Mouse (Mus musculus) limb, embryonic 14.5 days (tissue): ENCODE measurements around the gene Trim8. TPM values are rescaled to one million over a fixed set of nuclear protein-coding genes. Genes with fewer than 3 reads are reported as not detected.

Source experiments
- ATAC-seq: fragments of 200-750 bp; cut with Nextera tagmentation; 2 replicates; pipeline ENCODE4 v1.8.0; 2017; ENCODE audit warnings: low read depth, moderate number of reproducible peaks, moderate TSS enrichment; ENCODE audit not compliant: low FRiP score
- DNase-seq: peaks from one replicate; pipeline ENCODE4 v3.0.0-alpha.2; 2015; ENCODE audit warnings: low spot score
- H3K27ac ChIP-seq: fragments of 300-500 bp; sonication (generic); replicated peaks from 2 replicates; pipeline ENCODE4 v1.5.1; 2014; ENCODE audit warnings: low read depth, mild to moderate bottlenecking, low read length, moderate library complexity, mixed read lengths
- H3K27me3 ChIP-seq: fragments of 300-500 bp; sonication (generic); 2 replicates; pipeline ENCODE4 v1.6.1; 2014; ENCODE audit warnings: low read length, mixed read lengths; ENCODE audit not compliant: control insufficient read depth, insufficient read depth
- H3K36me3 ChIP-seq: fragments of 300-500 bp; sonication (generic); 2 replicates; pipeline ENCODE4 v1.6.1; 2014; ENCODE audit warnings: mild to moderate bottlenecking, low read length, moderate library complexity, mixed read lengths; ENCODE audit not compliant: control insufficient read depth, insufficient read depth
- H3K4me1 ChIP-seq: fragments of 300-500 bp; sonication (generic); 2 replicates; pipeline ENCODE4 v1.6.1; 2014; ENCODE audit warnings: antibody characterized with exemption, low read length, mixed read lengths; ENCODE audit not compliant: control insufficient read depth, insufficient read depth
- H3K4me2 ChIP-seq: fragments of 300-500 bp; sonication (generic); replicated peaks from 2 replicates; pipeline ENCODE4 v1.6.1; 2014; ENCODE audit warnings: low read depth, mild to moderate bottlenecking, low read length, moderate library complexity; ENCODE audit not compliant: severe bottlenecking
- H3K4me3 ChIP-seq: fragments of 300-500 bp; sonication (generic); replicated peaks from 2 replicates; pipeline ENCODE4 v1.5.1; 2014; ENCODE audit warnings: low read length
- H3K9ac ChIP-seq: fragments of 300-500 bp; sonication (generic); 2 replicates; pipeline ENCODE4 v1.6.1; 2014; ENCODE audit warnings: mild to moderate bottlenecking, low read depth, low read length, moderate library complexity; ENCODE audit not compliant: severe bottlenecking
- H3K9me3 ChIP-seq: fragments of 300-500 bp; sonication (generic); 2 replicates; pipeline ENCODE4 v1.6.1; 2016; ENCODE audit warnings: low read length; ENCODE audit not compliant: control insufficient read depth
- POLR2A ChIP-seq: fragments of 200-500 bp; IDR thresholded peaks from 2 replicates; pipeline ENCODE4 v1.8.0; 2012; ENCODE audit warnings: inconsistent platforms, mild to moderate bottlenecking, moderate library complexity, borderline replicate concordance; ENCODE audit not compliant: insufficient read depth, insufficient read length; ENCODE audit errors: extremely low read depth
- WGBS: fragments of 180-500 bp; shearing (Covaris S2); extraction: QIAGEN DNeasy Blood & Tissue Kit; methylation state at CpG from one replicate; pipeline ENCODE4 v1.1.7; 2014; 5-methylcytosine and 5-hydroxymethylcytosine counted together
- polyA plus RNA-seq, 2 experiments: library from polyadenylated mRNA; depleted of rRNA in 1 of 2; stranded (reverse) in 1 of 2; unstranded in 1 of 2; fragments of >200 nt; fragmentation: Nextera tagmentation in 1 of 2; extraction: Ambion mirVana in 1 of 2; gene quantifications; 2 replicates each; pipeline versions ENCODE4 v1.2.1 to v1.2.3; 2012 to 2014

Gene Trim8
- polyA plus RNA-seq, 2 experiments = 21.5 to 22.7 TPM

- no peak for TF ChIP-seq POLR2A
- no peak for DNase-seq
- Histone ChIP-seq H3K9ac (no peak overlapping the region), H3K27ac (no peak overlapping the region), H3K27me3 (no peaks in the 10 kb centered on the region), H3K4me2 (no peak overlapping the region), H3K4me3 (no peak overlapping the region), H3K36me3 (peaks cover 2% of the 10 kb centered on the region; the same call in 1 of the 2 replicates), H3K9me3 (no peaks in the 10 kb centered on the region), H3K4me1 (peaks cover 62% of the 10 kb centered on the region)
- no peak for ATAC-seq
These were observed 20.2 kb downstream of the Trim8 start for GRCm38 (mm10) chr19:46521698-46522097.

- Histone ChIP-seq H3K27me3 (no peaks in the 10 kb centered on the region), H3K9ac (no peak overlapping the region), H3K4me2 (no peak overlapping the region), H3K4me1 (peaks cover 62% of the 10 kb centered on the region), H3K9me3 (no peaks in the 10 kb centered on the region), H3K27ac (no peak overlapping the region), H3K36me3 (no peaks in the 10 kb centered on the region), H3K4me3 (no peak overlapping the region)
- ATAC-seq (no peak), DNase-seq (peak; percentile 36)
- WGBS = 37% methylated on average over 15 of the region's 15 CpGs
- TF ChIP-seq POLR2A = no peak
These were observed 21.0 kb downstream of the Trim8 start for GRCm38 (mm10) chr19:46522433-46523044.

- Histone ChIP-seq H3K4me1 (peaks cover 61% of the 10 kb centered on the region), H3K4me3 (no peak overlapping the region)
These were observed 21.6 kb downstream of the Trim8 start for GRCm38 (mm10) chr19:46523131-46523479.

GRCm38 (mm10) chr19:46523480-46524151, 22.1 kb downstream of the Trim8 start:
- 0 out of 2 replicates have a peak overlapping the region, but pooled peaks have one; percentile 55 for H3K27ac ChIP-seq
- WGBS = 4% methylated on average over 20 of the region's 20 CpGs
- no peak for TF ChIP-seq POLR2A
- H3K4me1 ChIP-seq = peaks cover 61% of the 10 kb centered on the region
- DNase-seq = peak; percentile 84
- peak overlapping the region; percentile 39 for H3K4me2 ChIP-seq
- peak overlapping the region; percentile 4 for H3K4me3 ChIP-seq
- ATAC-seq = peak; percentile 84
- no peaks in the 10 kb centered on the region for H3K36me3 ChIP-seq
- H3K9me3 ChIP-seq = no peaks in the 10 kb centered on the region
- 0 out of 2 replicates have a peak overlapping the region, but pooled peaks have one; percentile 3 for H3K9ac ChIP-seq
- no peaks in the 10 kb centered on the region for H3K27me3 ChIP-seq

More at GRCm38 (mm10) chr19:46523131-46523479, 21.6 kb downstream of the Trim8 start:
- ATAC-seq (no peak), DNase-seq (no peak)
- H3K36me3 ChIP-seq = no peaks in the 10 kb centered on the region
- no peaks in the 10 kb centered on the region for H3K9me3 ChIP-seq
- H3K9ac ChIP-seq = no peak overlapping the region
- peak overlapping the region; percentile 39 for H3K4me2 ChIP-seq
- 0 out of 2 replicates have a peak overlapping the region, but pooled peaks have one; percentile 33 for H3K27ac ChIP-seq
- TF ChIP-seq POLR2A = no peak
- no peaks in the 10 kb centered on the region for H3K27me3 ChIP-seq

- Histone ChIP-seq H3K4me3 (peak overlapping the region; percentile 4; the same call in 1 of the 2 replicates), H3K36me3 (no peaks in the 10 kb centered on the region), H3K9me3 (no peaks in the 10 kb centered on the region), H3K4me1 (peaks cover 61% of the 10 kb centered on the region), H3K4me2 (peak overlapping the region; percentile 39), H3K27me3 (no peaks in the 10 kb centered on the region), H3K9ac (0 out of 2 replicates have a peak overlapping the region, but pooled peaks have one; percentile 3), H3K27ac (peak overlapping the region; percentile 55; the same call in 1 of the 2 replicates)
- no peak for TF ChIP-seq POLR2A
- DNase-seq = no peak
- 16% methylated on average over 6 of the region's 6 CpGs for whole genome bisulfite sequencing
- ATAC-seq = no peak
These were observed 22.6 kb downstream of the Trim8 start for GRCm38 (mm10) chr19:46524152-46524544.
